Mouse (Mus musculus): ENCODE measurements at regions not wholly inside any gene's neighbourhood (a gene's known extent, or its start where the extent isn't known, plus 50 kb on each side); places are given as distances from the start of the nearest gene placed in this dataset.

- no peaks in the 10 kb centered on the region for H3K9me3 ChIP-seq
- H3K4me1 ChIP-seq, result no peaks in the 10 kb centered on the region; the same call in 1 of the 2 replicates
- H3K4me3 ChIP-seq (replicated peaks), result no peak overlapping the region
- no peaks in the 10 kb centered on the region for H3K36me3 ChIP-seq (replicated peaks; ENCODE audit: low read length)
- peaks cover 3% of the 10 kb centered on the region for H3K27me3 ChIP-seq (replicated peaks)
- no peak for TF ChIP-seq GATA1 (IDR thresholded peaks at IDR 0.05; ENCODE audit: borderline replicate concordance, low read length)
- no peak for TF ChIP-seq FLI1 (IDR thresholded peaks at IDR 0.05; ENCODE audit: low read length)
Measured at GRCm38 (mm10) chr13:99784314-99784713, 116.6 kb downstream of the Cartpt start.

GRCm38 (mm10) chr13:99782883-99783721, 117.8 kb downstream of the Cartpt start:
- no peaks in the 10 kb centered on the region; the same call in 1 of the 2 replicates for H3K4me1 ChIP-seq
- no peaks in the 10 kb centered on the region for H3K9me3 ChIP-seq
- TF ChIP-seq GATA1 (IDR thresholded peaks at IDR 0.05; ENCODE audit: borderline replicate concordance, low read length) (no peak), FLI1 (IDR thresholded peaks at IDR 0.05; ENCODE audit: low read length) (no peak)
- no peaks in the 10 kb centered on the region for H3K36me3 ChIP-seq (replicated peaks; ENCODE audit: low read length)
- H3K4me3 ChIP-seq (replicated peaks), result no peak overlapping the region
- peaks cover 3% of the 10 kb centered on the region for H3K27me3 ChIP-seq (replicated peaks)

GRCm38 (mm10) chr13:99781616-99782015, 119.3 kb downstream of the Cartpt start:
- no peak for TF ChIP-seq GATA1 (IDR thresholded peaks at IDR 0.05; ENCODE audit: borderline replicate concordance, low read length)
- TF ChIP-seq FLI1 (IDR thresholded peaks at IDR 0.05; ENCODE audit: low read length), result no peak
- no peaks in the 10 kb centered on the region for H3K36me3 ChIP-seq (replicated peaks; ENCODE audit: low read length)
- no peaks in the 10 kb centered on the region for H3K9me3 ChIP-seq
- no peaks in the 10 kb centered on the region; the same call in 1 of the 2 replicates for H3K4me1 ChIP-seq
- H3K27me3 ChIP-seq (replicated peaks), result peaks cover 3% of the 10 kb centered on the region
- no peak overlapping the region for H3K4me3 ChIP-seq (replicated peaks)

- TF ChIP-seq FLI1 (IDR thresholded peaks at IDR 0.05; ENCODE audit: low read length) (no peak), GATA1 (IDR thresholded peaks at IDR 0.05; ENCODE audit: borderline replicate concordance, low read length) (no peak)
- Histone ChIP-seq H3K4me1 (no peaks in the 10 kb centered on the region; the same call in 1 of the 2 replicates), H3K9me3 (no peaks in the 10 kb centered on the region), H3K27me3 (replicated peaks) (peaks cover 3% of the 10 kb centered on the region), H3K36me3 (replicated peaks; ENCODE audit: low read length) (no peaks in the 10 kb centered on the region), H3K4me3 (replicated peaks) (no peak overlapping the region)
Measured at GRCm38 (mm10) chr13:99780751-99781460, 120.0 kb downstream of the Cartpt start.

- TF ChIP-seq GATA1 (IDR thresholded peaks at IDR 0.05; ENCODE audit: borderline replicate concordance, low read length) (no peak), FLI1 (IDR thresholded peaks at IDR 0.05; ENCODE audit: low read length) (no peak)
- Histone ChIP-seq H3K9me3 (no peaks in the 10 kb centered on the region), H3K4me1 (no peaks in the 10 kb centered on the region; the same call in 1 of the 2 replicates), H3K27me3 (replicated peaks) (peaks cover 3% of the 10 kb centered on the region), H3K4me3 (replicated peaks) (no peak overlapping the region), H3K36me3 (replicated peaks; ENCODE audit: low read length) (no peaks in the 10 kb centered on the region)
Measured at GRCm38 (mm10) chr13:99778747-99779146, 122.1 kb downstream of the Cartpt start.

GRCm38 (mm10) chr13:99777736-99778135, 123.2 kb downstream of the Cartpt start:
- Histone ChIP-seq H3K27me3 (replicated peaks) (peaks cover 2% of the 10 kb centered on the region), H3K36me3 (replicated peaks; ENCODE audit: low read length) (no peaks in the 10 kb centered on the region), H3K4me1 (no peaks in the 10 kb centered on the region; the same call in 1 of the 2 replicates), H3K9me3 (no peaks in the 10 kb centered on the region), H3K4me3 (replicated peaks) (no peak overlapping the region)
- TF ChIP-seq FLI1 (IDR thresholded peaks at IDR 0.05; ENCODE audit: low read length) (no peak), GATA1 (IDR thresholded peaks at IDR 0.05; ENCODE audit: borderline replicate concordance, low read length) (no peak)

- Histone ChIP-seq H3K27me3 (replicated peaks) (peaks cover 5% of the 10 kb centered on the region), H3K36me3 (replicated peaks; ENCODE audit: low read length) (no peaks in the 10 kb centered on the region), H3K4me1 (0 out of 2 replicates have a peak, but pooled peaks cover 4% of the 10 kb centered on the region), H3K9me3 (no peaks in the 10 kb centered on the region), H3K4me3 (replicated peaks) (no peak overlapping the region)
- TF ChIP-seq GATA1 (IDR thresholded peaks at IDR 0.05; ENCODE audit: borderline replicate concordance, low read length) (no peak), FLI1 (IDR thresholded peaks at IDR 0.05; ENCODE audit: low read length) (no peak)
Measured at GRCm38 (mm10) chr13:99765965-99766364, 134.9 kb downstream of the Cartpt start.

GRCm38 (mm10) chr13:99764764-99765163, 136.1 kb downstream of the Cartpt start:
- Histone ChIP-seq H3K27me3 (replicated peaks) (peaks cover 5% of the 10 kb centered on the region), H3K4me3 (replicated peaks) (no peak overlapping the region), H3K36me3 (replicated peaks; ENCODE audit: low read length) (no peaks in the 10 kb centered on the region), H3K9me3 (no peaks in the 10 kb centered on the region), H3K4me1 (0 out of 2 replicates have a peak, but pooled peaks cover 4% of the 10 kb centered on the region)
- TF ChIP-seq FLI1 (IDR thresholded peaks at IDR 0.05; ENCODE audit: low read length) (no peak), GATA1 (IDR thresholded peaks at IDR 0.05; ENCODE audit: borderline replicate concordance, low read length) (no peak)

- Histone ChIP-seq H3K9me3 (no peaks in the 10 kb centered on the region), H3K4me1 (0 out of 2 replicates have a peak, but pooled peaks cover 4% of the 10 kb centered on the region), H3K27me3 (replicated peaks) (peaks cover 5% of the 10 kb centered on the region), H3K4me3 (replicated peaks) (no peak overlapping the region), H3K36me3 (replicated peaks; ENCODE audit: low read length) (no peaks in the 10 kb centered on the region)
- no peak for TF ChIP-seq GATA1 (IDR thresholded peaks at IDR 0.05; ENCODE audit: borderline replicate concordance, low read length)
- no peak for TF ChIP-seq FLI1 (IDR thresholded peaks at IDR 0.05; ENCODE audit: low read length)
Measured at GRCm38 (mm10) chr13:99764097-99764714, 136.7 kb downstream of the Cartpt start.

Data from megakaryocyte, embryonic 14.5 days (primary cell).